Comparison of ENCODE assay signal across 10 mouse cellular contexts in the genomic region with DNA sequence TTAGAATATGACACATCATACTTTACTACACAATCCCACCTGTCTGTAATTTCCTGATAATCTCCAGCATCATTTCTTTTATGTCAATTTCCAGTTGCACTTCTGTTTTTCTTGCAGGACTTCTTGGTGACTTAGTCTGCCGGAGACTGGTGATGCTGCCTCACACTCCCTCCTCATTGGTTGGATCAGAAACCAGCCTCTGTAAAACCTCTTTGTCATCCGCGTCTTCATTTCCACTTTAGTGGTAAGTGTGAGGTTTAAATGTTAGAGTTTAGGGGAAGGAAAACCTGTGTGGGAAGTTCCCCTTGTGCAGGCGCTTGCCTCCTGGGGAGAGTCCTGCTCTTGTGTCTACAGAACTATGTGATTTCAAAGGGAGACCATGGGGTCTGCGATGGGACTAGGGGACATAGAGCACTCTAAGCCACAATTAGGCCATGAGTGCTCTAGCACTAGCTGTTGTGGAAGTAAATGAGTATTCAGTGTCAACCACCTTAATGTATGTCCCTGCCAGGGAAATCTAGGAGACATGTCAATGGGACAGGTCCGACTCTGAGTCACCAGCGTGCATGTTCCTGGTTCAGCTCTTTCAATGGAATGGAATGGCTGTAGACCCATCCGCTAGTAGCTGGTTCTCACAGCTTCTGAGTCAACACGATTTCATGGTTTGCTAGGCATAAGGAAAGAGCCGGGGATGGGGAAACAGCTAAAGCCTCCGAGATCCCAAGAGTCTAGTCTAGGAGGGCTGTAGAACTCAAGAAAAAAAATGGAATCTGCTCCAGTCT. TPM values are rescaled to one million over a fixed set of nuclear protein-coding genes. Genes with fewer than 3 reads are reported as not detected.
DNase-seq lines count a peak whose midpoint lies in the region; ATAC-seq and TF ChIP-seq lines count a peak whose summit lies in the region.
"Had no signal": no experiment of that assay in that cellular context is flagged by ENCODE, and none has a peak within 500 bp of the region (broad histone marks: within the 10 kb centered on the region; RNA-seq: fewer than 3 reads in every experiment).

Gene H2-Ab1, plus strand, starts transcription at position 96 of the 782 bp plus-strand sequence.

- peaks cover 22% of the 10 kb centered on the region for H3K27me3 ChIP-seq in hindbrain, embryonic 10.5 days (ENCODE audit: insufficient read depth, poor library complexity, severe bottlenecking)
- no peaks in the 10 kb centered on the region for H3K27me3 ChIP-seq in hindbrain, embryonic 16.5 days (replicated peaks; ENCODE audit: control insufficient read depth, insufficient read depth, low read length)
- peaks cover 11% of the 10 kb centered on the region; the same call in 1 of the 2 replicates for H3K27me3 ChIP-seq in intestine, embryonic 14.5 days (replicated peaks; ENCODE audit: control insufficient read depth, insufficient read depth, low read length)
- H3K27me3 ChIP-seq in testis, adult 2 months (ENCODE audit: control insufficient read depth, insufficient read depth, low read length): no peaks in the 10 kb centered on the region
- H3K27me3 ChIP-seq: neural tube, embryonic 12.5 days had no signal

- no peaks in the 10 kb centered on the region for H3K9me3 ChIP-seq in hindbrain, embryonic 10.5 days
- H3K9me3 ChIP-seq in hindbrain, embryonic 16.5 days (ENCODE audit: control insufficient read depth, low read length): no peaks in the 10 kb centered on the region
- no peaks in the 10 kb centered on the region; the same call in 1 of the 2 replicates for H3K9me3 ChIP-seq in intestine, embryonic 14.5 days (ENCODE audit: control insufficient read depth, low read length)
- H3K9me3 ChIP-seq: G1E; neural tube, embryonic 12.5 days had no signal

- 0 out of 2 replicates have a peak, but pooled peaks cover 4% of the 10 kb centered on the region for H3K4me1 ChIP-seq in hindbrain, embryonic 10.5 days (replicated peaks)
- no peaks in the 10 kb centered on the region for H3K4me1 ChIP-seq in hindbrain, embryonic 16.5 days (ENCODE audit: control insufficient read depth, insufficient read depth, low read depth, low read length)
- peaks cover 15% of the 10 kb centered on the region for H3K4me1 ChIP-seq in intestine, embryonic 14.5 days (replicated peaks; ENCODE audit: control insufficient read depth, insufficient read depth, low read length)
- H3K4me1 ChIP-seq in testis, adult 2 months (ENCODE audit: control insufficient read depth, insufficient read depth, low read length): 0 out of 2 replicates have a peak, but pooled peaks cover 2% of the 10 kb centered on the region
- H3K4me1 ChIP-seq: neural tube, embryonic 12.5 days had no signal

- no peak for TF ChIP-seq CTCF in gastrocnemius, adult 2 months (IDR thresholded peaks at IDR 0.05)
- no peak for TF ChIP-seq CTCF in left cerebral cortex, adult 2 months (IDR thresholded peaks at IDR 0.05)
- TF ChIP-seq CTCF in testis, adult 2 months (IDR thresholded peaks at IDR 0.05; ENCODE audit: control insufficient read depth, insufficient read depth, insufficient replicate concordance, low read depth, low read length): no peak

- no peak for ATAC-seq in hindbrain, embryonic 16.5 days
- no peak for ATAC-seq in intestine, embryonic 14.5 days (replicated peaks; ENCODE audit: low FRiP score, low TSS enrichment, low read depth)

- DNase-seq in hindbrain, embryonic 10.5 days (ENCODE audit: low spot score): peak; percentile 40
- DNase-seq in c-Kit-positive CD71-positive TER-119-negative erythroid progenitor cells, embryonic 14.5 days (ENCODE audit: low read depth): peak; percentile 21
- DNase-seq in gastrocnemius, adult 2 months: peak; percentile 71
- peak; percentile 88 for DNase-seq in intestine, embryonic 14.5 days (ENCODE audit: low spot score)
- peak; percentile 79 to 85 for DNase-seq in left cerebral cortex, adult 2 months (ENCODE audit: extremely low spot score in 1 of 2, low spot score in 2 of 2)
- peak; percentile 90 to 97 for DNase-seq in monocyte, adult 2 months (ENCODE audit: low read depth in 1 of 2, low spot score in 2 of 2)

- no peaks in the 10 kb centered on the region for H3K36me3 ChIP-seq in hindbrain, embryonic 10.5 days
- H3K36me3 ChIP-seq in hindbrain, embryonic 16.5 days (ENCODE audit: control insufficient read depth, insufficient read depth, low read length): no peaks in the 10 kb centered on the region
- H3K36me3 ChIP-seq in intestine, embryonic 14.5 days (ENCODE audit: control insufficient read depth, insufficient read depth, low read length): no peaks in the 10 kb centered on the region
- no peaks in the 10 kb centered on the region for H3K36me3 ChIP-seq in testis, adult 2 months (ENCODE audit: control insufficient read depth, insufficient read depth, low read length)
- H3K36me3 ChIP-seq: G1E; neural tube, embryonic 12.5 days had no signal

- H3K4me3 ChIP-seq in hindbrain, embryonic 10.5 days: no peak within 1 kb of the TSS
- H3K4me3 ChIP-seq in hindbrain, embryonic 16.5 days (ENCODE audit: low read length): no peak within 1 kb of the TSS
- no peak within 1 kb of the TSS for H3K4me3 ChIP-seq in gastrocnemius, adult 2 months
- no peak within 1 kb of the TSS for H3K4me3 ChIP-seq in intestine, embryonic 14.5 days (ENCODE audit: low read depth, low read length)
- no peak within 1 kb of the TSS for H3K4me3 ChIP-seq in left cerebral cortex, adult 2 months
- H3K4me3 ChIP-seq in testis, adult 2 months (ENCODE audit: control insufficient read depth, low read depth, low read length): no peak within 1 kb of the TSS
- H3K4me3 ChIP-seq: neural tube, embryonic 12.5 days had no signal

- intact Hi-C loops in gastrocnemius, adult 2 months (cut with DNase I): loop anchor here (10.0 kb wide), 1 partner anchor 87 kb away; no protein-coding TSS in a partner anchor
- intact Hi-C loops in left cerebral cortex, adult 2 months (cut with DNase I): no loop called here

- WGBS in hindbrain, embryonic 10.5 days: 78% methylated on average over 11 of the region's 11 CpGs
- 74% methylated on average over 11 of the region's 11 CpGs for WGBS in hindbrain, embryonic 16.5 days
- 71% methylated on average over 11 of the region's 11 CpGs for WGBS in intestine, embryonic 14.5 days

- no peak within 1 kb of the TSS for H3K9ac ChIP-seq in hindbrain, embryonic 16.5 days (ENCODE audit: low read depth, low read length)
- H3K9ac ChIP-seq in intestine, embryonic 14.5 days (ENCODE audit: low read length): no peak within 1 kb of the TSS
- H3K9ac ChIP-seq: neural tube, embryonic 12.5 days had no signal

- H3K4me2 ChIP-seq in hindbrain, embryonic 16.5 days (ENCODE audit: low read length): no peak within 1 kb of the TSS
- no peak within 1 kb of the TSS for H3K4me2 ChIP-seq in intestine, embryonic 14.5 days (ENCODE audit: low read length)
- H3K4me2 ChIP-seq: neural tube, embryonic 12.5 days had no signal

- H3K27ac ChIP-seq in hindbrain, embryonic 10.5 days: no peak within 1 kb of the TSS
- H3K27ac ChIP-seq in hindbrain, embryonic 16.5 days (ENCODE audit: low read depth, low read length): no peak within 1 kb of the TSS
- no peak within 1 kb of the TSS for H3K27ac ChIP-seq in gastrocnemius, adult 2 months
- no peak within 1 kb of the TSS for H3K27ac ChIP-seq in intestine, embryonic 14.5 days (ENCODE audit: low read depth)
- H3K27ac ChIP-seq in left cerebral cortex, adult 2 months: no peak within 1 kb of the TSS
- no peak within 1 kb of the TSS for H3K27ac ChIP-seq in testis, adult 2 months (ENCODE audit: control insufficient read depth, insufficient read depth, low read depth, low read length)
- H3K27ac ChIP-seq: neural tube, embryonic 12.5 days had no signal

- TF ChIP-seq POLR2A in testis, adult 2 months (IDR thresholded peaks at IDR 0.05; ENCODE audit: control insufficient read depth, low read depth, low read length): no peak

RNA-seq across cellular contexts. Expression of gene H2-Ab1, which starts in this region (rescaled TPM):
- polyA plus RNA-seq in hindbrain, embryonic 10.5 days (2016; fragmentation: Nextera tagmentation; extraction: Ambion mirVana): 4.7 and 5.3 TPM in 2 replicates
- polyA plus RNA-seq in hindbrain, embryonic 16.5 days (2015; fragmentation: Nextera tagmentation; extraction: Ambion mirVana): 1.7 and 2.3 TPM in 2 replicates
- total RNA-seq in gastrocnemius, adult 2 months (2021): 1 to 10 TPM; 3.1 to 4.7 TPM
- 12.2 and 12.9 TPM in 2 replicates for polyA plus RNA-seq in intestine, embryonic 14.5 days (2014; fragmentation: Nextera tagmentation; extraction: Ambion mirVana)
- total RNA-seq in left cerebral cortex, adult 2 months (2021): 1 to 10 TPM; 1.3 to 3.1 TPM
- 31.1 and 36.4 TPM in 2 replicates for polyA plus RNA-seq in testis, adult 2 months (2012; rRNA removed)

Comparison
In these comparisons a context has a peak if more than half of its experiments do, and no peak if none do; other contexts are left out.
1. DNase-seq: peak in every context shown above with its lines; median percentile 94 in monocyte, adult 2 months; 88 in intestine, embryonic 14.5 days; 82 in left cerebral cortex, adult 2 months; 71 in gastrocnemius, adult 2 months; 40 in hindbrain, embryonic 10.5 days; 21 in c-Kit-positive CD71-positive TER-119-negative erythroid progenitor cells, embryonic 14.5 days.